Mouse (Mus musculus) cerebellum, adult 2 months (tissue): ENCODE results near the gene Ctxn1. TPM values are rescaled to one million over a fixed set of nuclear protein-coding genes. Genes with fewer than 3 reads are reported as not detected.

ENCODE experiments used
- DNase-seq, 2 experiments: peaks; one replicate each; pipeline ENCODE4 v3.0.0; 2021
- H3K27ac ChIP-seq: fragments of 200-500 bp; 2 replicates; pipeline ENCODE4 v1.5.1; 2012; ENCODE audit warnings: low read length, control low read depth, inconsistent platforms; ENCODE audit not compliant: insufficient read depth
- H3K27me3 ChIP-seq: fragments of 200-500 bp; 2 replicates; pipeline ENCODE4 v1.6.1; 2012; ENCODE audit warnings: inconsistent platforms, mild to moderate bottlenecking, low read length, moderate library complexity; ENCODE audit not compliant: control insufficient read depth, insufficient read depth
- H3K4me1 ChIP-seq: fragments of 200-500 bp; 2 replicates; pipeline ENCODE4 v1.6.1; 2011; ENCODE audit warnings: low read length; ENCODE audit not compliant: control insufficient read depth, insufficient read depth
- H3K4me3 ChIP-seq: fragments of 200-500 bp; replicated peaks from 2 replicates; pipeline ENCODE3; 2011; ENCODE audit warnings: mild to moderate bottlenecking, low read depth, low read length, control low read depth; ENCODE audit not compliant: insufficient read depth
- CTCF ChIP-seq: fragments of 200-500 bp; IDR thresholded peaks from 2 replicates; pipeline ENCODE4 v1.5.1; 2011; ENCODE audit warnings: low read depth, mild to moderate bottlenecking, control low read depth, low read length, moderate library complexity, borderline replicate concordance; ENCODE audit not compliant: insufficient read depth
- POLR2A ChIP-seq: fragments of 200-500 bp; IDR thresholded peaks from 2 replicates; pipeline ENCODE4 v1.6.1; 2011; ENCODE audit warnings: low read length, control low read depth, borderline replicate concordance; ENCODE audit not compliant: insufficient read depth
- WGBS: fragments of 180-500 bp; shearing (Covaris S2); methylation state at CpG from one replicate; pipeline ENCODE4 v1.1.7; 2018; 5-methylcytosine and 5-hydroxymethylcytosine counted together
- polyA plus RNA-seq: library from polyadenylated mRNA; depleted of rRNA; stranded (reverse); fragments of >200 nt; gene quantifications from 2 replicates; pipeline ENCODE4 v1.2.3, GENCODE M21; 2012

Gene Ctxn1
- polyA plus RNA-seq, 1 experiment = 24.1 TPM

DNA sequence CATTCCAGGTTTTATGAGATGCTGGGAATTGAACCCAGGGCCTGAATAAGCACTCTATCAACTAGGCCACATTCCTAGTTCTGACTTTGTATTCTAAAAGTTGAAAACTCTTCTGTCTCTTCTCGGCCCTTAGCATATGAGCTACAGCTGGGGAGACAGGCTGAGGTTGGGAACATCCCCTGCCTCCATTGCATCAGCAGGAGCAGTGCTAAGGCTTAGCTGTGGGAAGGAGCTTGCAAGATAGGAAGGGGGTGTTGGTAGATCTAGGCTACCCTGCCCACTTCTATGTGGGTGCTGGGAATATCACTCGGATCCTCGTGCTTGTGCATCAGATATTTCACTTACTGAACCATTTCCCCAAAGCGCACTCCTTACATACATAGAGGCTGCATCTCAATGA is 31.2 kb downstream of the Ctxn1 start:
- TF ChIP-seq CTCF (no peak), POLR2A (no peak)
- DNase-seq = no peak
- no peak overlapping the region for H3K4me3 ChIP-seq
- no peaks in the 10 kb centered on the region; the same call in 1 of the 2 replicates for H3K27me3 ChIP-seq
- H3K4me1 ChIP-seq = no peaks in the 10 kb centered on the region
- H3K27ac ChIP-seq = no peak overlapping the region
- WGBS = 93% methylated on average over 4 of the region's 4 CpGs

DNA sequence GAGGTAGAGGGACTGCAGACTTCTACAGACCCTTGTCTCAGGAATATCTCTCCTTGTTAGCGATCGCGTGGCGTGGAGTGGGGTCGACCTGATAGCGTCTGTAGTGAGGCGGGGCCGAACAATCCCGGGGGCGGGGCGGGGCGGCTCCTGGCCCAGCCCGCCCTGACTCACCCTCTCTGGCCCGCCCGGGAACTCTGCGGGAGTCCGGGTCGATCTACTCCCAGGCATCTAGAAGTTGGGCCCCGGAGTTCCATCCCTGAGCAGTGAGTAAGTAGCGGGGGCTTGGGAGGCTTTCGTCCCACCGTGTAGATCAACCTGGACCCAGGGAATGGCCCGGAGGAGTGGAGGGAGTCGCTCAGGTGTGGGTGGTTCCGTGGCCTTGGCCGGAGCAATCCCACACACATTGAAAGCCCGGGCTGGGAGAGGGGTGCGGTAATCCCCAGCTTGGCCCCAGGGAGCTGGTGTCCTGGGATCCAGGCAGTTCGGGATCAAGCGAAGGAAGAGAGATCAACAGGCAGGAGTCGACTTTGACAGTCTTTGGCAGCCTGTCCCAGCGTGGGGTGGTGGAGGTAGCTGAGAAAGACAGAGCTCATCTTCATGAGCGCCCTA is 32.2 kb downstream of the Ctxn1 start, which contains the start of gene Lrrc8e:
Gene Lrrc8e, plus strand, starts transcription at position 89 of the 609 bp plus-strand sequence.
- H3K27ac ChIP-seq = no peak within 1 kb of the TSS
- H3K4me3 ChIP-seq = peak within 1 kb of the TSS; percentile 22
- no peaks in the 10 kb centered on the region; the same call in 1 of the 2 replicates for H3K27me3 ChIP-seq
- DNase-seq = no peak
- TF ChIP-seq CTCF (no peak), POLR2A (no peak)
- WGBS = 8% methylated on average over 33 of the region's 33 CpGs
- H3K4me1 ChIP-seq = no peaks in the 10 kb centered on the region

DNA sequence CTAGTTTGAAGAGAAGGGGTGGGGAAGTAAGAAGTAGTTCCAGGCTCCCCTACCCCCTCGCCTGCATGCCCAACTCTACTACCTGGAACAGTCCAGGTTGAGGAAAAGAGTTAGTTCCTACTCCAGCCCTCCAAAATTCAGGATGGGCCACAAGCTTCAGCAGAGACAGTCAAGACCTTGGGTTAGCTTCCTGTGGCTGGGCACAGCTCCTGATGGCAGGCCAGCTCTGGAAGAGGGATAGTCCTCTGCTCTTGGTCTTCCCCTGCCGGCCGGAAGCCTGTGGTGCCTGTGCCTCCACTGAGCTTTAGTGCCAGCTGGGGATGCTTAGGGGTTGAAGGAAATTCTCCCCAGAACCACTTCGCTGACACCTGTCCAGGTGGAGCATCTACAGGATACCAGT is 32.8 kb downstream of the Ctxn1 start:
- Histone ChIP-seq H3K4me1 (no peaks in the 10 kb centered on the region), H3K4me3 (peak overlapping the region; percentile 22), H3K27me3 (no peaks in the 10 kb centered on the region; the same call in 1 of the 2 replicates), H3K27ac (no peak overlapping the region)
- 35% methylated on average over 4 of the region's 4 CpGs for WGBS
- TF ChIP-seq POLR2A (no peak), CTCF (no peak)
- no peak for DNase-seq

DNA sequence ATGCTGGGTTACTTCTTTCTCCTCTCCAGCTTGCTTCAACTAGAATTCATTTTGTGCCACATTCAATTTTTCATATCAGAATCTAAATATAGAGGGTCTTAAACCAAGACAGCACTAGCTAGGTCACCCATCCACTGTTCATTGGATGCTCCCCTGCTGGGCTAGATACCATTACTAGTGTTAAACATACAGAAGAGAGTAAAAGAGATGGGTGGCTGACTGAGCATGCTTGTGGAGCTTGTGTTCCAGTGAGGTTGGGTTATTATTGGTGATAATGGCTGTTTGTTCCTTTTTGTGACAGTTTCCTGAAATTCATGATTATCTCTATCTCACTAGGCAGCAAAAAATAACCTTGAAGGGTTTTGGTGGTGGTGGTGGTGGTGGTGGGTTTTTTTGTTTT is 37.0 kb downstream of the Ctxn1 start:
- Histone ChIP-seq H3K4me3 (no peak overlapping the region), H3K27ac (no peak overlapping the region), H3K4me1 (no peaks in the 10 kb centered on the region), H3K27me3 (no peaks in the 10 kb centered on the region; the same call in 1 of the 2 replicates)
- TF ChIP-seq POLR2A (no peak), CTCF (no peak)
- DNase-seq = no peak

DNA sequence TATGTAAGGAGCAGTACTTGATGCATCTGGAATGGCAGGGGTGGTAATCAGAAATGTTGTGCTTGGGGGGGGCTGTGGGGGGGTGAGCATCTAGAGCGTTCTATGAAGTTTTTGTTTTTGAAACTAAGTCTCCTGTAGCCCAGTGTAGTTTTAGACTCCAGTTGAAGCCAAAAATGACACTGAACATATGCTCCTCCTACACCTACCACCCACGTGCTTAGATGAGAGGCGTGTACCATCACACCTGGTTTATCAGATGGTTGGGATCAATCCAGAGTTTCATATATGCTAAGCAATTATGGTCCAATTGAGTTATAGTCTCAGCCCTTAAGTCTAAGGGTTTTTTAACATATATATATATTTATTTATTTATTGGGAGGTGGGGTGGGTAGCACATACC is 39.5 kb downstream of the Ctxn1 start:
- WGBS = 91% methylated on average over 3 of the region's 3 CpGs
- DNase-seq = no peak
- no peak for TF ChIP-seq CTCF
- no peak for TF ChIP-seq POLR2A
- no peak overlapping the region for H3K4me3 ChIP-seq
- no peak overlapping the region for H3K27ac ChIP-seq
- H3K4me1 ChIP-seq = no peaks in the 10 kb centered on the region
- no peaks in the 10 kb centered on the region for H3K27me3 ChIP-seq

DNA sequence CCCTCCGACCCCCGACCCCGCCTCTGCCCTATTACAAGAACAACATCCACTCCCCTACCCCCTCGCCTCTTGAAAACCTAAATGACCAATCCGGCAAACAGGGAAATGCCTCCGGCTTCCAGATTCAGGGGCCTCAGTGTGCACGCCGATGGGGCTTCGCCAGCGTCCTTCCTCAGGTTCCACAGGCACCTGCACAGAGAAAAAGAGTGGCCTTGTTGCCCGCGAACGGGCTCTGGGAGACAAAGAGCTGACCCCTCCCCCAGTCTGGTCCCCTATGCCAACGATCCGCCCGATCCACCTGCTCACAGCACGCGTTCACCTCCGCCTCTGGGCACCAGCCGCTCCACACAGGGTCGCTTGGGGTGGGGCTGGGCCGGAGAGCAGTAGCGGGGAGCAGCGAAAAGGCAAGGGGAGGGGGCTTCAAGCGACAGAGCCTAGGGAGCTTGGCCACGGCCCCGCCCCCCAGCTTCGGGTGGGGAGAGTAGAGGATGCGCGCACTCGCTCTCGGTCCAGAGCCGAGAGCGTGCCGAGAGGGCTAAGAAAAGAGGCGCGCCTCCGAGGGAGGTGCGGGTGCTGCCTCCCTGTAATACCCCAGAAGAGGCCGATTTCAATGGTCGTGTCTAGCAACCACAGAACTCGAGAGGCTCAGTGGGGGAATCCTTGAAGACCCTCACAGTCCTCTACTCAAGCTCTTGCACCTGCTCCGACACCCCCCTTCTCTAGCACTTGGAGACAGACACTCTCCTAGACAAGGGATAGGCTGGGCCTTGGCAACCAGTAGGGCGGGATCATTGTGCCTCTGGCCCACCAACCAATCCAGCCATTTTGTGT is 42.1 kb downstream of the Ctxn1 start, which contains the start of gene Prr36:
Gene Prr36, minus strand, starts transcription at position 669 of the 831 bp plus-strand sequence.
- Histone ChIP-seq H3K27me3 (no peaks in the 10 kb centered on the region), H3K4me1 (no peaks in the 10 kb centered on the region; the same call in none of the 2 replicates), H3K27ac (peak within 1 kb of the TSS; percentile 60), H3K4me3 (peak within 1 kb of the TSS; percentile 86)
- under 1% methylated on average over 44 of the region's 44 CpGs for WGBS
- TF ChIP-seq POLR2A = peak; percentile 28; the same call in 1 of the 2 replicates
- no peak for TF ChIP-seq CTCF
- peak; percentile 64 to 68 for DNase-seq

DNA sequence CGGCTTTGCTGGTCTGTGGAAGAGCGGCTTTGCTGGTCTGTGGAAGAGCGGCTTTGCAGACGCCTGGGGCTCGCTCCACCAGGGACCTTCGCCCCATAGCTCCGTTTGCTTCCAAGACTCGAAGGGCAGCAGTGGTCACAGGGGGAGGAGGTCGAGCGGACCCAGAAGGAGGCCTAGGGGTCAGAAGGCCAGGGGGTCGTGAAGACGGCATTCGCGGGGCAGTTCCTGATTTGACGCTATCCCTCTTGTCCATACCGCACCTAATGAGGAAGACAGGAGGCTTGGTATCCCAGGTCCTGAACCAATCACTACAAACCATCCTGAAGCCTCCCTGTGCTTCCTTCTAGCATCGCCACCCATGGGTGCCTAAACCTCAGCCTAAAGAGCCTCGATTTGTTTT is 42.8 kb downstream of the Ctxn1 start:
- H3K4me1 ChIP-seq = no peaks in the 10 kb centered on the region; the same call in none of the 2 replicates
- TF ChIP-seq POLR2A (no peak), CTCF (no peak)
- no peak overlapping the region for H3K27ac ChIP-seq
- peak in 1 of 2 experiments; percentile 48 for DNase-seq
- peak overlapping the region; percentile 86 for H3K4me3 ChIP-seq
- H3K27me3 ChIP-seq = no peaks in the 10 kb centered on the region
- WGBS = 3% methylated on average over 18 of the region's 18 CpGs
